Mouse (Mus musculus): ENCODE results near the gene Espn. TPM values are rescaled to one million over a fixed set of nuclear protein-coding genes. Genes with fewer than 3 reads are reported as not detected.

Espn gene
- total and polyA plus RNA-seq, 2 experiments from 2014 or later, result 0.69 to 0.71 TPM

DNA sequence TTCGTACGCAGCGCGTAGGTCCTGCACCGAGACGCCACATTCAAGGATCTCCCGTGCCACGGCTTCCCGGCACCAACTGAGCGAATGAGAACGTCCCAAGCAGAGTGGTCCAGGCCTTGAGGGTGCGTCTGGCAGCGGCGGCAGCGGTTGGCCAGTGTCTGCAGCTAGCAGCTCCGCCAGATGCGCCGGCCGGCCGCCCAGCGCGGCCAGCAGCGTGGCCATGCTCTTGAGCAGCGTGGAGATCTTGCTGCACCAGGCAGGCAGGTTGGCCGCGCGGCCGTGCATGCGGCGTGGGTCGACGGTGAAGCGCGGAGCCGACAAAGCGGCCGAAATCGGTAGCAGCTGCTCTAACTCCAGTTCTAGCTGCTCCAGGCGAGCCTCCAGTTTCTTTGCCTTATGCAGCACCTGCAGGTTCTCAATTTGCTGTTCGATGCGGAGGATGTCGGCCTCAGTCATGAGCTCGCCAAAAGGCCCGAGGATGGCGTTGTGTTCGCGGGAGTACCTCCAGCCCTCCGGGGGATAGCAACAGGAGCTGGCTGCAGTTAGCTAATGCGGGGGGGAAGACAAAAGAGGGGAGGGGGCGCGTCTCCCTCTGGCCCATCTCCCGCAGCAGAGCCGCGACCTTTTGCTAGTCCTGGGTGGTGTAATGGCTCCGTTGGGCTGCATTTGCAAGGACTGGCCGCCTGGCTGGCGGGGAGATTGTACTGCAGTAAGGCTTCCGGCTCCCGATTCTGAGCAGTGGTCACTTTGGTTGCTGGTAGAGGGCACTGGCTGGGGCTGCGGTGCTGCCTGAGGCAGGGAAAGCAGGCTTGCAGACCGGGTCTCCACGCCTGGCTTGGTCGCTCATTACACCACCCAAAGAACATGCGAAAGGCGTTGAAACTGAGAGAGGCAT is 25.9 kb downstream of the Espn start:
- no peaks in the 10 kb centered on the region for H3K36me3 ChIP-seq (ENCODE audit: insufficient read depth)
- DNase-seq (peak; percentile 28), ATAC-seq (no peak)
- H3K9ac ChIP-seq, result no peak overlapping the region
- H3K4me3 ChIP-seq (ENCODE audit: low read depth, low read length), result peak overlapping the region; percentile 14
- WGBS, result 3% methylated on average over 65 of the region's 65 CpGs
- peaks cover 3% of the 10 kb centered on the region; the same call in 1 of the 2 replicates for H3K4me1 ChIP-seq (ENCODE audit: insufficient read depth)
- no peak for TF ChIP-seq CTCF (IDR thresholded peaks at IDR 0.05; ENCODE audit: low read depth)
- H3K9me3 ChIP-seq (ENCODE audit: low read length), result no peaks in the 10 kb centered on the region
- peak overlapping the region; percentile 40 for H3K4me2 ChIP-seq (ENCODE audit: low read depth)
- H3K27me3 ChIP-seq (ENCODE audit: insufficient read depth, low read length), result peaks cover 95% of the 10 kb centered on the region
- H3K27ac ChIP-seq (ENCODE audit: low read depth, low read length), result no peak overlapping the region

- TF ChIP-seq CTCF (IDR thresholded peaks at IDR 0.05; ENCODE audit: low read depth), result no peak
- H3K27ac ChIP-seq (ENCODE audit: low read depth, low read length), result no peak overlapping the region
- 3% methylated on average over 56 of the region's 56 CpGs for WGBS
- H3K4me1 ChIP-seq (ENCODE audit: insufficient read depth), result peaks cover 8% of the 10 kb centered on the region; the same call in 1 of the 2 replicates
- ATAC-seq, result peak; percentile 18; the same call in 1 of the 2 replicates
- peak overlapping the region; percentile 14 for H3K4me3 ChIP-seq (ENCODE audit: low read depth, low read length)
- no peaks in the 10 kb centered on the region for H3K36me3 ChIP-seq (ENCODE audit: insufficient read depth)
- H3K27me3 ChIP-seq (ENCODE audit: insufficient read depth, low read length), result peaks cover 95% of the 10 kb centered on the region
- peak; percentile 27 for DNase-seq
- no peaks in the 10 kb centered on the region for H3K9me3 ChIP-seq (ENCODE audit: low read length)
- no peak overlapping the region for H3K9ac ChIP-seq
- H3K4me2 ChIP-seq (ENCODE audit: low read depth), result peak overlapping the region; percentile 40
Observed at GRCm38 (mm10) chr4:152125161-152126025, 26.8 kb downstream of the Espn start.

- H3K4me3 ChIP-seq (ENCODE audit: low read depth, low read length), result no peak overlapping the region
- no peaks in the 10 kb centered on the region for H3K36me3 ChIP-seq (ENCODE audit: insufficient read depth)
- H3K27me3 ChIP-seq (ENCODE audit: insufficient read depth, low read length), result peaks cover 95% of the 10 kb centered on the region
- H3K4me1 ChIP-seq (ENCODE audit: insufficient read depth), result peaks cover 15% of the 10 kb centered on the region
- 6% methylated on average over 13 of the region's 13 CpGs for WGBS
- ATAC-seq, result no peak
- DNase-seq, result no peak
- H3K9ac ChIP-seq, result no peak overlapping the region
- H3K9me3 ChIP-seq (ENCODE audit: low read length), result no peaks in the 10 kb centered on the region
- H3K27ac ChIP-seq (ENCODE audit: low read depth, low read length), result no peak overlapping the region
- TF ChIP-seq CTCF (IDR thresholded peaks at IDR 0.05; ENCODE audit: low read depth), result no peak
- no peak overlapping the region for H3K4me2 ChIP-seq (ENCODE audit: low read depth)
Observed at GRCm38 (mm10) chr4:152124361-152124961, 27.7 kb downstream of the Espn start.

DNA sequence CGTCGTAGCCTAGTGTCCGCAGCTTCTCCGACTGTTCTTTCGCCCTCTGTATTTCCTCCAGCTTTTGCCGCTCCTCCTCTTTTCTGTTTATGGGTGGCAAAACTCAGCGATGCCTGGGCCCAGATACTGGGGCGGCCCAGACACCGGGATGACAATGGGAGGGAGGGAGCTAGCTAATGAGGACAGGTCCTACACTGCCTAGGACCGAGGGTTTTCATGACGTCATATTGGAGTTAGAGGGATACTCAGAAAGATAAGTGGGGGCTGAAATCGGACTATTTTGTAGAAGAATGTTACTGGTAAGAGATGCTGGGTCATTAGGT is 31.0 kb downstream of the Espn start:
- no peak overlapping the region for H3K9ac ChIP-seq
- peaks cover 15% of the 10 kb centered on the region for H3K4me1 ChIP-seq (ENCODE audit: insufficient read depth)
- H3K9me3 ChIP-seq (ENCODE audit: low read length), result no peaks in the 10 kb centered on the region
- TF ChIP-seq CTCF (IDR thresholded peaks at IDR 0.05; ENCODE audit: low read depth), result no peak
- 3% methylated on average over 12 of the region's 12 CpGs for WGBS
- peaks cover 96% of the 10 kb centered on the region for H3K27me3 ChIP-seq (ENCODE audit: insufficient read depth, low read length)
- no peaks in the 10 kb centered on the region for H3K36me3 ChIP-seq (ENCODE audit: insufficient read depth)
- DNase-seq (no peak), ATAC-seq (no peak)
- H3K27ac ChIP-seq (ENCODE audit: low read depth, low read length), result no peak overlapping the region
- H3K4me2 ChIP-seq (ENCODE audit: low read depth), result peak overlapping the region; percentile 29
- H3K4me3 ChIP-seq (ENCODE audit: low read depth, low read length), result peak overlapping the region; percentile 11; the same call in 1 of the 2 replicates

DNA sequence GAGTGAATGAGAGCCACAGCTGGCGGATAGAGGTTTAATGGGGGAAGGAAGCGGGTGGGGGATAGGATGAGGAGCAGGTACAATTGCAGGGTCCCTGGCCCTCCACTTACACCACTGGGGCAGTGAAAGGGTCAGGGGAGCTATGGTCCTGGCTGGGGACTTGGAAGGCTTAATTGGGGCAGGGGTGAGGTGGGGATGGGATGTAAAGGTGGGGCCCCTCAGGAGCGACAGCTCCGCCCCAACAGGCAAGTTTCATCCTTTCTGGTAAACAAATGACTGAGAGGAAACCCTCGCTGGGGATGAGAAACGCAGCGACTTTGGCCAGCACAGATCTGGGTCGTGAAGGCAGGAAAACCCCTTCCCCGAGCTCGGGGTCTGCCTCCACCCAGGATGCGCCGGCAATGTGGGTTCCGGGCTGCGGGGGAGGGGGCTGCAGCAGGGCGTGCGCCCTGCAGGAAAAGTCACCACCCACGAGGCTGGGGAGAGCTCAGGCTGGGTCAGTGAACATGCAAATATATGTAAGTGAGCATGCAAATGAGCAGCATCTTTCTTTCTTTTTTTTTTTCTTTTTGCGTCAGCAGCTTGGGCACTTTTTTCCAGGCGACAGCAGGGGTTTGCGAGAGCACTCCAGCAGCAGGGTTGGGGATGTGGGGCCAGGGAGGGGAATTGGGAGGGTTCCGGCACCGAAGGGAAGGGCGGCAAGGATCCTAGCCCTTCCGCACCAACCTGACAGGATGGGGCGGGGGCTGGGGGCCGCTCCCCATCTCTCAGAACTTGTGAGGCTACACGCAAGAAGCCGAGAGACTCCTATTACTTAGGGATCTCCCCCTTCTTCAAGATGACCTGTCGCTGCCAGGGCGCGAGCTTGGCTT is 31.6 kb downstream of the Espn start:
- H3K4me3 ChIP-seq (ENCODE audit: low read depth, low read length), result peak overlapping the region; percentile 11; the same call in 1 of the 2 replicates
- H3K36me3 ChIP-seq (ENCODE audit: insufficient read depth), result no peaks in the 10 kb centered on the region
- peaks cover 96% of the 10 kb centered on the region for H3K27me3 ChIP-seq (ENCODE audit: insufficient read depth, low read length)
- TF ChIP-seq CTCF (IDR thresholded peaks at IDR 0.05; ENCODE audit: low read depth), result no peak
- H3K9ac ChIP-seq, result no peak overlapping the region
- H3K4me2 ChIP-seq (ENCODE audit: low read depth), result peak overlapping the region; percentile 29
- peak; percentile 36 for DNase-seq
- no peak for ATAC-seq
- no peaks in the 10 kb centered on the region for H3K9me3 ChIP-seq (ENCODE audit: low read length)
- no peak overlapping the region for H3K27ac ChIP-seq (ENCODE audit: low read depth, low read length)
- under 1% methylated on average over 31 of the region's 31 CpGs for WGBS
- peaks cover 13% of the 10 kb centered on the region for H3K4me1 ChIP-seq (ENCODE audit: insufficient read depth)

Data from forebrain, postnatal 0 days (tissue).